Mouse (Mus musculus) c-Kit-positive CD71-negative TER-119-negative erythroid progenitor cells, embryonic 14.5 days (primary cell): ENCODE results near the gene Ivd.

ENCODE experiments used
- DNase-seq: peaks from one replicate; pipeline ENCODE4 v3.0.0-alpha.2; 2013; ENCODE audit warnings: low read depth

Ivd gene

DNA sequence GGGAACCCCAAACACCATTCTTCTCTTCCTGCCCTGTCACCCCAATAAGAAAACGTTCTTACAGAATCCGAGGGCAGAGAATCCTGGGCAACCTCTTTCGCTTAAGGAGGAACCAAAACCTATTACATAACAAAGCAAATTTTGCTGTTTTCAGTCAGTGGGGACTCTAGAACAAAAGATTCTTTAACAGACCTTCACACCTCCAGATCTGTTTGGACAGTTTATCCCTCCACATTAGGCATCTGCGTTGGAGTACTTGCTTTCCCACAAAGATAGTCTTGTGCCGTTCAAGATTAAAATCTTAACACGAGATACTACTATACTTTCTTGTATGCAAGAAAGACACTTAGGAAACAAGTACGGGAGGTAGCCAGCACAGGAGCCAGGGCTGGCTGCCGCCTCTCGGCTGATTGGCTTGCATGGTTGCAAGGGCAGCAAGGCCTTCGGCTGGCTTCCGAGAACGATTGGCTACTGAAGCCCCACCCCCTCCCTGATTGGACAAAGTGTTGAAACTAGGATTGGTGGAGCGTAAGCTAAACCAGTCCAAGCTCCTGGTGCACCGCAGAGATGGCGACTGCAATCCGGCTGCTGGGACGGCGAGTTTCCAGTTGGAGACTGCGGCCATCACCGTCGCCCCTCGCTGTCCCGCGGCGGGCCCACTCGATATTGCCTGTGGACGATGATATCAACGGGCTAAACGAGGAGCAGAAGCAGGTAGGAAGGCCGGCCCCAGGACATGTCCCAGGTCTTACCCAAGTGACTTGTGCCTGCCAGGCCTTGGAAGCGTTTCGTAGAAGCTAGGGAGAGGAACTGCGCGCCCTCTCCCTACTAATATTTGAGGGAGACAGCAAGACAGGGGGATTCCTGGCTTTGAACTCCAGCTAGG lies at the start of gene Ivd:
Gene Ivd, plus strand, starts transcription at position 501 of the 886 bp plus-strand sequence.
- DNase-seq: peak; percentile 88

DNA sequence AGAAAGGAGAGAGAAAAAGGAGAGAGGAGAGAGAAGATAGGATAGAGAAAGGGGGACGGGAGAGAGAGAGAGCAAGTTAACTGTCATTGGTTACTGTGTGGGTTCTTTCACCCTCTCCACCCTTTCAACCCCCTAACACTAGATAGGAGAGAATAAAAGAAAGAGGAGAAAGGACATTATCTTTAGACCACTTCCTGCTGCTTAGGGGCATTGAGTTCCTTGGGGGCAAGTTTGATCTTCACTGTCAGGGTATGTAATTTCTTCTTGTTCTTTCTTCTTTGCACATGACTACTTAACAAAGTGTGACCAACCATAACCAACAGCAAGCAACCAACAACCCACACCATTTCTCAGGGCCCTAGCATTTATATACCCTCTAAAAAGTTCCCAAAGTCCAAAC lies 49.0 kb upstream of the Ivd start:
- no peak for DNase-seq

DNA sequence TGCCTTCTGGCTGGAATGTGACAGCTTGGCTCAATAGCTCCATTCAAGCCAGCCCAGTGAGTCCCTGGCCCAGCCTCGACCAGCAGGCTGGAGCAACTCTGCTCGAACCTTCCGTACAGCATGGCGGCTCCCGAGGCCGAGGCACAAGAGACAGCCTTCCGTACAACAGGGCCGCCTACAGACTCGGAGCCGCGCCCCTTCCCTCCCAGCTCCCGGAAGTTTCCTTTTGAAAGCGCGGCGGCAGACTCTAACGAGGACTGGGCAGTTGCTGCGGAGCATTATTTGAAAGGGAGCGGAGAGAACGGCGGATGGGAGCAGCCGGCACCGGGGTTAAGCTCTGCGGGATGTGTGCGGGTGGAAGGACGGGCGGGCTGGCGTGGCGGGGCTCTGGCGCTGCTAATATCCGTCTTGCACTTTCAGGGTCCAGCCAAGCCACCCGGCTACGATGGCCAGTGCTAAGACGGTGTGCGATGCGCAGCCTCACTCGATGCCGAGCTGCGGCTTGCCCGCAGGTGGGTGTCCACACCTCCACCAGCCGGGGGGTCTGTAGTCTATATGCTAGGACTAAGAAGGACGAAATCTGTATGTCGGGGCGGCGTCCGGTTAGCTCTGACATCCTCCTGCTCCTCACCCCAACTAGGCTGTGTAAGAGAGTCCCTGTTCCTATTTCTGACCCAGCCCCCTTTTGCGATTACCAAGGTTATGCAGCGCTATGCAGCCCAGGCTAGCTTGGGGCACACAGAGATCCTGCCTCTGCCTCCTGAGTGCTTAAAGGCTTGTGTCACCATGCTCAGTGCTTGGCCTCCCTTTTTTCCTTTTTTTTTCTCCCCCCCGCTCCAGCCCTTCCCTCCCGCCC lies 47.5 kb upstream of the Ivd start, which contains the start of gene Knstrn:
Gene Knstrn, plus strand, starts transcription at position 23 of the 856 bp plus-strand sequence.
- DNase-seq: peak; percentile 76

DNA sequence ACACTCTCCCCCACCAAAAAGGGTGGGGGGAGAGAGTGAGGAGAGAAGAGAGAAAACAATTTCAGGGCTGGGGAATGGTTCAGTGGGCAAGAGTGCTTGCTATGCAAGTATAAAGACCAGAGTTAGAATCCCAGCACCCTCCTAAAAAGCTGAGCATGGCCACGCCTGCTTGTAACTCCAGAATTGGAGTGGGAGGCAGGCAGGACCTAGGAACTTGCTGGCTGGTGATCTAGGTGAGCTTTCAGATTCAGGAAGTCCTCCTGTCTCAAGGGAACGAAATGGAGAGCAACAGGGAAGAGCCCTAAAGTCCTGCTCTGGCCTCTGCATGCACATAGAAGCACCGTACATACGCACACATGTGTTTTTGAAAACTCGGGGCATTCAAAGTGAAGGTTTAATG lies 39.0 kb upstream of the Ivd start:
- DNase-seq: no peak

DNA sequence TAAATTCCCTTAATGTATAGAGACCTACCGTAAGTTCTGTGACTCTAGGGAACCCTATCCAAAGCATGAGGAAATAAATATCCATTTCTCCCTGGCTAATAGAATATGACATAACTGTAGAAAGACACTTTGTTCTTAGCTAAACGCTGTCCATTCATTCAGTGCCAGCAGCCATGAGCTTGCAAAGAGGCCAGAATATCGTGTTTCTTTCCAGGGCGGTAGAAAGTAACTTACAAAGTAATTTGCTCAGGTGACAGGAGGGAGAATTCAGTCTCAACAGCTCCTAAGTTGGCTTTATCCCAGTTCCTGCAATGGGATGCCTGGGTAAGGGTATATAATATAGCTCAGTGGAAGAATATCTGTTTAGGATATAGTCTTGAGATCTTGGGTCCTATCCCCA lies 37.4 kb upstream of the Ivd start:
- DNase-seq: no peak

DNA sequence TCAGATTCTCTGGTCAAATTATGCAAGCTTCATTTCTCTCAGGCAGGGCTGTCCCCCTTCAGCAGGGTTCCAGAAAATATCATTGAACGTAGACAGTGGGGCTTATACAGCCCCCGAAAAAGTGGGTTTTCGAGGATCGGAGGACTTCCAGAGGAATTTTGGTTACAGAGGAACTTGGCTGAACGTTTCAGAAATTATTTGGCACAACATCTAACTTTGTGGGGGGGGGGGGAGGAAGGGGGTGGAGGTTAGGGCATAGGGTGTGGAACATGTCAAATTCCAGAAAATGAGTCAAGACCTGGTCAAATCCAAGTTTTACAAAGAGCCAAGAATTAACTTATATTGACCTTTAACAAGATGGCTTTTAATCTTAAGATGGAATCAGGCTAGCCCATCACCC lies 32.7 kb upstream of the Ivd start:
- DNase-seq: no peak

DNA sequence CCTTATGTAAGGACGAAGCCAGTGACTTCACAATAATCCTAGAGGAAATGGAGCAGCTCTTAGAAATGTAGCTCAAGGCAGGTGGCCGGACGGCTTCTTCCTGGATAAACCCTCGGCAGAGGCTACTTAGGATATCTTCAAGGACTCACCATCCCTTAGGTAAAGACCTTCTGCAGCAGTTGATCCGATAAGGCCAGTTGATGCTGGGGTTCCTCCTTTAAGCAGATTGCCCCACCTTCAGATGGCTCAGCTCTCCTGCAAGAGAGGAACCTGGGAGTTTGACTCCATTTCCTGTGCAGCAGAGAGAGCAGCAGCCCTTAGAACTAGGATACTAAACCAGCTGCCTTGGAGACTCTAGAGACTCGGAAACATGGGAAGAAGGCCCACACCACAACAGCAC lies 27.7 kb upstream of the Ivd start:
- no peak for DNase-seq

DNA sequence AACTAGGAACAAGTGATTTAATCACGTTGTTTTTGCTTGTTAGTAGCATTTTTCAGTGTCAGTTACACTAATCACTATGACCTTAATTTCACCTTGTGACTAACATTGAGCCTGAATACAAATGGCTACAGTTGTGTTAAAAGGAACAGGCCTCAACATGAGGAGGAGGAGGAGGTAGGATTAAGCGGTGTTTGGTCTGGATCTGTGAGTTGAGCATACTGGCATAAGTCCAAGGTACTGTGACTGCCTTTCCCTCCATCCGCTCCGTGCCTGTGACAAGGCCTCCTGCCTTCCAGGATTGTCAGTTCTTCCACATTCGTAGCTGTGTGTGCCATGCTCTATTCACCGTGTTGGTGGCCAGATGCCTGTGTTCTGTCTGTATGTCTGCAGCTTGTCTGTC lies 26.6 kb upstream of the Ivd start:
- DNase-seq: no peak

DNA sequence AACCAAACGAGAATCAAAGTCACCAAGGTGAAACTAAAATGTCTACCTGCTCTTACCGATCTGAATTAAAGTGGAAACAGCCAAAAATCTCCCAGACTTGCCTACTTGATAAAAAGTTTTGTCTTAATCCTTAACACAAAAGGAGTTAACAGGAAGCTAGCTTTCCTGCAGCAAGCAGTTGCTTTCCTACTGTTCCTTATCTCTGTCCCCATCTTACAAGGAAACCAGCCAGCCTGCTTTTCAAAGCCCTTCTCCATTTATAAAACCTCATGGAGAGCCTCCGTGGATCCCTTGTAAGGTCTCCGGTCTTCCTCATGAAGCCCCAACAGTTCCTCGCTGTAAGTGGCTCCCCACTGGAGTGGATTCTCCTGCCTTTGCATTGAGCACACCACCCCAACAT lies 23.4 kb upstream of the Ivd start:
- DNase-seq: no peak

DNA sequence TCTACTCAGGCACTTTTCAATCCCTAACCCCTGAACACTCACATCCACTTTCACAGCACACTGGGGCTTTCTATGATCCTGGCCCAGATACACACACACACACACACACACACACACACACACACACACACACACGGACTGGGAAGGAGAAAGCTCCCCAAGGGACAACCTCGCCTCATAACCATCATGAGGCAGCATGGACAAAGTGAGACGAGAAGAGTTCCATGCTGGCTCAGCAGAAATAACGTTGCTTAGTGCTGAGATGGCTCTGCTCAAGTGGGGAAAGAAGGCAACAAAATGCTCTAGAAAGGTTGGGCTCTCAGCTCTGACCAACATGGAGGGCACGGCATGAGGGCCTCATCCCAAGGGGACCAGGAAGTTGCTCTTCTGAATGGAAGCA lies 20.6 kb upstream of the Ivd start:
- no peak for DNase-seq

DNA sequence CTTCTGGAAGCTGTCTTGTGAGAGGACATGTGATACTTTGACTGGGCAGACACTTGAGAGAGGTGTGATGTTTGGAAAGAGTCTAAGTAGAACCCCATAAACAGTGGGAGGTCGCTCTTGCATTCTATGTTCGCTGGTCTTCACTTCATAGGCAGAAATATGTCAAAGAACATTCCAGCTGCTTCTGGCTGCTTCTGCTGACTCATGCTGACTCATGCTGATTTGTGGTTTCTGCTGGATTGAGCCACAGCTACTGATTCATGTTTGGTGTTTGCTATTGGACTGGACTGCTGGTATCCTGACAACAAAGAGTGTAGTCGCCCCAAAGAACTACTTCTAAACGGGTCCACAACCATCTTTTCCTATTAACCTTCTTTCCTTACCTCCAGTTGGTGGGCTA lies 20.0 kb upstream of the Ivd start:
- DNase-seq: peak; percentile 24

DNA sequence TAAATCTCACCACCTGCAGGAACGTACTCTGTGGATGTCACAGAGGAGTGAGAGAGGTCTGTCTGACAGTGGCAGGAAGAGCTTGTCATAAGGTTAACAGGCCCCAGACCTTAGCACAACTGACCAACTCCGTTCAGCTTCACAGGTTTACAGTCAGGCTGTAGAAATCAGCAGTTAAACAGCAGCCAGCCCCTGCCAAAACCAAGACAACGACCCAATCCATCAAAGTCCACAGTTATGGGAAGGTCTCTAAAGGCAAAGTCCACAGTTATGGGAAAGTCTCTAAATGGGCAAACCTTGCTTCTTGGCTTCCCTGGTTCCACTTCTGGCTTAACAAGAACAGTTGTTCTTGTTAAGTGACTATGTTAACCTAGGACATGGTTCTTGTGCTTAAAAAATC lies 17.3 kb upstream of the Ivd start:
- no peak for DNase-seq

DNA sequence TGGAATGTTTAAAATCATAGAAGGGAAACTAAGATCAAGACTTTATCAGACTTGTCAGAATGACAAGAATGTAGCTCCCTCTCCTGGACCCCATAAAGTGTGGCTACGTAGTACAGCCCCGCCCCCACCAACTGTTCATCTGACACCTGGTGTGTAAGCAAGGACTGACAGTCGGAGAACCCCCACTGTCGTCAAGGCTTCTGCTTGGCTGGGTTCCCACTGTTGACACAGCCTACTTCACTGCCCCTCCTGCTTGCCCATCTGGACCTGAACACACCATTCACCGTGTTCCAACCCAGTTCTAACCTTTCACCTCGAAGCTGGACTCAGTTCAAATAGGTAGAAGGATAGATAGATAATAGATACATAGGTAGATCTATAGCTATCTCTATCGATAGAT lies 15.5 kb upstream of the Ivd start:
- no peak for DNase-seq

DNA sequence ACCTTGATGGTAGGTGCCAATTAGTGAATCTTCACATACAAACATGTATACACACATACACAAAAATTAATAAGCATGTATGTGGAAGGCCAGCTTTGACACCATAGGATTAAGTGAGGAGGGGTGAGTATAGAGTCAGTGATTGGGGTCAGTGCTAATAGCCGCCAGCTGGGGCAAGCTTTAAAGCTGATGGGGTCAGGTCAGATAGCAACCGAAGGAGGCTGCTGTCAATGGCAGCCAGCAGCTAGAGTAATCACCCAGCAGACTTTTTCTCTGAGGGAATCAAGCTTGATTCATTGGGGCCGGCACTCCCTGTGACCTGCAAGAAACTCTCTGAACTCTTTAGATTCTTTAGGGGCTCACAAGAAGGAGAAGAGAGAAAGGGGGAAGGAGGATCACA lies 10.0 kb upstream of the Ivd start:
- no peak for DNase-seq

DNA sequence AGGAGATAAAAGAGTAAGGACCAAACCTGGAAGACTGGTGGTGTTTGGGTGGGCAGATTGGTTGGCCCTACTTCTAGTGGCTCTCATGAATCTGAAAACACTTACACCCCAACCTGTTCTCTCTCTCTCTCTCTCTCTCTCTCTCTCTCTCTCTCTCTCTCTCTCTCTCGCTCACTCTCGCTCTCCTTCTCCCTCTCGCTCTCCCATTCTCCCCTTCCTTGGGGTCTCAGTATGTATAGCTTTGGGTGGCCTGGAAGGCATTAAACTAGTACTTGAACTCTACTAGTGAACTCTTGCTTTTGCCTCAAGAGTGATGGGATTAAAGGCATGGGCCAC lies 554 bp downstream of the Ivd start:
- no peak for DNase-seq

DNA sequence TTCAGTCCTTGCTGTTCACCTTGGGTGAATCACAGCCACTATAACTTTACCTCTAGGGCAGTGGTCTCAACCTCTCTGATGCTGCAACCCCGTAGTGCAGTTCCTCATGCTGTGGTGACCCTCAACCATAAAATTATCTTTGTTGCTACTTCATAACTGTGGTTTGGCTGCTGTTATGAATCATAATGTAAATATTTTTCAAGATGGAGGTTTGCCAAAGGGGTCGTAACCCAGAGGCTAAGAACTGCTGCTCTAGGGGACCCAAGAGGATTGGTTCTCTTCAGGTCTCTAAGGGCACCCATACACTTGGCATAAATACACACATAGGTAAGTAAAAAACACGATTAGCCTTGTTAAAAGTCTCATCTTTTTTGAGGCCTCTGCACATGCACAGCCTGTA lies 8.8 kb downstream of the Ivd start:
- DNase-seq: no peak

DNA sequence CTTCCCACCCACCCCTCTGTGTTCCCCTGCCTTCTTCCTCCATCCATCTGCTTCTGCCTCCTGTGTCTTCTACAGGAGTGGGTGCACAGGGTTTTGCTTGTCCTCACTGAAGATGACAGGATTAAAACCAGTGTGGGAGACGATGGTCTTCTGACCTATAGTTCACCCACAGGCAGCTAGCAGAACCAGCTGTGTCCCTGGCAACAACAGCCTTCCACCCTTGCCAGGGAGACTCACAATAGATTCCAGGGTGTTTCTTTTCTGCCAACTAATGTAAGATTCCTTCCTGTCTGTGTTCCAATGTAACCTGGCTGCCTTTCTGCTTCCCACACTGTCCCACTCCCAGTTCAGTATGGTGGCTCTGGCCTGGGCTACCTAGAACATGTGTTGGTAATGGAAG lies 9.3 kb downstream of the Ivd start:
- no peak for DNase-seq

DNA sequence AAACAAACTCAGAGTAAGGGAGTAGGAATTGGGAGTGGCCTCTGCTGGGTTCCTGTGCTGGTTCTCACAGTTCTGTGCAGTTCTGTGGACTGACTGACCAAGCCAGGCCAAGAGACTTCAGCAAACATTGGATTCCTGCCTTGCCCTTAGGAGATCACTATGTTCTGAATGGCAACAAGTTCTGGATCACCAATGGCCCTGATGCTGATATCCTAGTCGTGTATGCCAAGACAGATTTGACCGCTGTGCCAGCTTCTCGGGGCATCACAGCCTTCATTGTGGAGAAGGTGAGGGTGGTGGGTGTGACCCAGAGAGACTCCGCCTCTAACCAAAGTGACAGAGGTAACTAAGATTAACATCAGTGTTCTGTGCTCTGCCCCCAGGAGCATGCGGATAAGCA lies 11.3 kb downstream of the Ivd start:
- no peak for DNase-seq

DNA sequence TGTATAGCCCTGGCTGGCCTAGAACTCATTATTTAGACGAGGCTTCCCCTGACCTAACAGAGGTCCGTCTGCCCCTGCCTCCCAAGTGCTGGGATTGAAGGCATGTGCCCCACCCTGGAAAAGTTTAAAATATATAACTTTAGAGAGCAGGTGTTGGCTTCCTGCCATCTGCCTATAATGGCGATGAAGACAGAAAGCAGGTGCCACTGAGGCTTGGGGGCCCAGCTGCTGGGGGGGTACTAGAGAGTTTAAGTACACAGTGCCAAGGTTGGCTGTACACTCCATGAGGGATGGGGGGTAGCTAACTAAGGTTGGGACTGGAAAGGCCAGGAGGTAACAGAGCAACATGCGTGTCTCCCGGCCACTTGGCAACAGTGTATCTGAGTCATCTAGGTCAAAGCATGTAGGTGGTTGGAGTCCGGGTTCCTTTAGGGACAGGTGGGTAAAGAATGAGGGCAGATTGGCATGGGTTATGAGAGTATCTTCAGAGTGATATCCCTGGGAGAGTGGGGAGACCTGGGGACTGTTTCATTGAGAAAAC lies 12.2 kb downstream of the Ivd start:
- no peak for DNase-seq

DNA sequence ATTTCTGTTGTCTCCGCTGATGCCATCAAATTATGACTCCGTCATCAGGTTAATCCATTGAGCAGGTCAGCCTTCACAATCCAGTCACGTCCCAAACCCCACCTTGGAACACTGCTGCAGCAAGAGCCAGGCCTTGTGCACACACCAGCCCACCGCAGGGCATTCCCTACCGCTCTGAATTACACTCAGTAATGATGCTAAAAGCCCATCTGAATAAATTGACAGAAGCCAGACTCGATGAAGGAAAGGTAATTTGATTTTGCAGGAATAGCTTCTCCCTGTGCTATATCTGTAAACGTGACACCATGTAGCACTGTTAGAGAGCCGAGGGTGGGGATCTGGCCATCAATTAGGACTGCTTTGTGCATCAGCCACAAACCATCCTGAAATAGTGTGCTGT lies 13.6 kb downstream of the Ivd start:
- DNase-seq: no peak

DNA sequence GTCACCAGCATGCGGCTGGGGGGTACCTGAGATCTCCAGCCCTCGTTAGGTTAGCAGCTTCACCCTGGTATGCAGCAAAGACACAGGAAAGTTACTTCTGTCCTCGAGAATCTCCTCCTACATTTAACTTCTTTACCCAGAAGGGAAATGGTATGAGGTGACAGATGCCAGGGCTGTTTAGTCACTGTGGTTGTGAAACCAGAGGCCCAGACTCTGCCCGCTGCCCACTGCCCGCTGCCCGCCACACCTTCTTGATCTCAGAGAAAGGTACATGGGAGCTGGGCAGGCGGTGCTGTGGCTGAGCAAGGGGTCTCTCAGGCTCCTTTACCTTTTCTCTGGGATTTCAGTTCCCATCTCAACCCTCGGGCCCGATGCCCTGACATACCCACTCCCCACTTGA lies 14.7 kb downstream of the Ivd start:
- DNase-seq: no peak

DNA sequence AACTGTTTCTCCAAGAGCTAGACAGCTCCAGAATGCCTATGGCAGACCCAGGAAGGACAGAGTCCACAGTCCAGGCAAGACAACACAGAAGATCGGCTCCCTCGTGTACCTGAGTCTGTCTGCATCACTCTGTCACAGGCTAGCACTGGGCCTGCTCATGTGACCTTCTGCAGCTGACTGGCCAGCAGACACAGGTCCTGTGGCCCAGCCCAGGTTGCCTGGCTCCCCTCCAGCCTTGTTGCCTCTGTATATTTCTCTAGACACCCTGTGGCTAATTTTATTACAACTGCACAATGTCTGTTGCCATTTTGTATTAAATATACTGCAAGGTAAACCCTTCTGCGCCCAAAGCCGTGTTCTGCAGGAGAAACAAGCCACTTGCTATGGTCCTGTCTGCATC lies 19.3 kb downstream of the Ivd start:
- no peak for DNase-seq

DNA sequence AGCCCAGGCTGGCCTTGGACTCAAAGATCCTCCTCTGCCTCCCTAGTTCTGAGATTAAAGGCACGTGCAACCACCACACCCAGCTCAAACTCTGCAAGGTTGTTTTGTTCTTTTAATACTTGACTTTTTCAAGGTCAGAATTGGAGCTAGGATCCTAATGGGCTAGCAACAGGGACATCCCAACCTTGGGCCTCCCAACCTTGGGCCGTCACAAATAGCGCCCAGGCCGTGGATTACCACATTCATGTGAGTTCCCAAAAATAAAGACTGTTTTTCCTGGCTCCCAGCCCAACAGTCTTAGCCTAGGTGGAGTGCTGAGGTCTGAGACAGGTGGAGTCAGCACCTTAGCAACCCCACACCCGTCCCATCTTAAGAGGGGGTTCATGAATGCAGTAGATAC lies 20.2 kb downstream of the Ivd start:
- no peak for DNase-seq
